Mouse (Mus musculus) intestine, embryonic 14.5 days (tissue): ENCODE results near the gene Stat5b. TPM values are rescaled to one million over a fixed set of nuclear protein-coding genes. Genes with fewer than 3 reads are reported as not detected.

ENCODE experiments used
- ATAC-seq: fragments of 200-750 bp; cut with Nextera tagmentation; replicated peaks from 2 replicates; pipeline ENCODE4 v1.8.0; 2017; ENCODE audit warnings: low read depth, moderate number of reproducible peaks, moderate TSS enrichment, moderate library complexity; ENCODE audit not compliant: low FRiP score, low TSS enrichment
- DNase-seq: peaks from one replicate; pipeline ENCODE4 v3.0.0-alpha.2; 2018; ENCODE audit warnings: low spot score
- H3K27ac ChIP-seq: fragments of 300-500 bp; sonication (generic); 2 replicates; pipeline ENCODE4 v1.5.1; 2014; ENCODE audit warnings: low read depth, mild to moderate bottlenecking, control low read depth
- H3K27me3 ChIP-seq: fragments of 300-500 bp; sonication (generic); replicated peaks from 2 replicates; pipeline ENCODE4 v1.6.1; 2014; ENCODE audit warnings: low read length, control low read depth; ENCODE audit not compliant: control insufficient read depth, insufficient read depth
- H3K36me3 ChIP-seq: fragments of 300-500 bp; sonication (generic); 2 replicates; pipeline ENCODE4 v1.6.1; 2014; ENCODE audit warnings: low read length, control low read depth; ENCODE audit not compliant: control insufficient read depth, insufficient read depth
- H3K4me1 ChIP-seq: fragments of 300-500 bp; sonication (generic); replicated peaks from 2 replicates; pipeline ENCODE4 v1.6.1; 2014; ENCODE audit warnings: low read length, control low read depth, mixed read lengths; ENCODE audit not compliant: control insufficient read depth, insufficient read depth
- H3K4me2 ChIP-seq: fragments of 300-500 bp; sonication (generic); 2 replicates; pipeline ENCODE4 v1.6.1; 2014; ENCODE audit warnings: low read length
- H3K4me3 ChIP-seq: fragments of 300-500 bp; sonication (generic); 2 replicates; pipeline ENCODE4 v1.5.1; 2014; ENCODE audit warnings: low read depth, low read length, control low read depth, mixed read lengths
- H3K9ac ChIP-seq: fragments of 300-500 bp; sonication (generic); 2 replicates; pipeline ENCODE4 v1.6.1; 2014; ENCODE audit warnings: mild to moderate bottlenecking, low read length
- H3K9me3 ChIP-seq: fragments of 300-500 bp; sonication (generic); 2 replicates; pipeline ENCODE4 v1.6.1; 2016; ENCODE audit warnings: low read length, control low read depth; ENCODE audit not compliant: control insufficient read depth
- WGBS: fragments of 180-500 bp; shearing (Covaris S2); extraction: QIAGEN DNeasy Blood & Tissue Kit; methylation state at CpG from one replicate; pipeline ENCODE4 v1.1.7; 2014; 5-methylcytosine and 5-hydroxymethylcytosine counted together
- polyA plus RNA-seq: library from polyadenylated mRNA; unstranded; fragments of >200 nt; fragmentation: Nextera tagmentation; extraction: Ambion mirVana; gene quantifications from 2 replicates; pipeline ENCODE4 v1.2.1, GENCODE M21; 2014

Stat5b gene
- polyA plus RNA-seq, 1 experiment from 2014 or later, result 27.8 TPM

- DNase-seq, result peak; percentile 86
- peak overlapping the region; percentile 67 for H3K4me2 ChIP-seq
- H3K4me3 ChIP-seq, result peak overlapping the region; percentile 49
- peak; percentile 93 for ATAC-seq
- no peaks in the 10 kb centered on the region for H3K27me3 ChIP-seq
- H3K9ac ChIP-seq, result peak overlapping the region; percentile 47
- H3K9me3 ChIP-seq, result no peaks in the 10 kb centered on the region
- H3K27ac ChIP-seq, result no peak overlapping the region
- no peaks in the 10 kb centered on the region for H3K36me3 ChIP-seq
- H3K4me1 ChIP-seq, result peaks cover 4% of the 10 kb centered on the region; the same call in 1 of the 2 replicates
- WGBS, result 5% methylated on average over 55 of the region's 55 CpGs
Observed at GRCm38 (mm10) chr11:100860198-100861048, 9.9 kb upstream of the Stat5b start.

DNA sequence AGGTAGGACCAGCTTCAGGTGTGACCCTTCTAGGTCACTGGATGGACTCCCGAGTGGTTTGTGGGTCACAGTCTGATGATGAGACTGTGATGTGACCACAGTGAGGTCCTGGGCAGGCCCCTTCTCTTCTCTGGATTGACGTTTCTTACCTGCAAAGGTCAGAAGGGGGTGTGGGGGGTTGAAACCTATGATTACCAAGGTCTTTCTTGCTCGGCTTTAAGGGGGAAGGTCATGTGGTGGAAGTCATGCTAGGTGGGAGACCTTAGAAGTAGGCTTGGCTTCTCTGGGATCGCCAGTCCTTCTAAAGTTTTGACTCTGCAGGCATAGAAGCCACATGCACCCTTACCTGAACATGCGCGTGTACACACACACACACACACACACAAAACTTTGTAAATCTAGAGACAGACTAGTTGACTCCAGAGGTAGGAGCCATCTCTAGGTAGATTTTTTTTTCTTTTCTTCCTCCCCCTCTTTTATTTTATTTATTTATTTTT is 9.1 kb upstream of the Stat5b start:
- H3K27me3 ChIP-seq, result no peaks in the 10 kb centered on the region
- DNase-seq (no peak), ATAC-seq (peak; percentile 32; the same call in 1 of the 2 replicates)
- H3K27ac ChIP-seq, result no peak overlapping the region
- peak overlapping the region; percentile 47; the same call in 1 of the 2 replicates for H3K9ac ChIP-seq
- 47% methylated on average over 6 of the region's 6 CpGs for WGBS
- peaks cover 4% of the 10 kb centered on the region; the same call in 1 of the 2 replicates for H3K4me1 ChIP-seq
- no peaks in the 10 kb centered on the region for H3K36me3 ChIP-seq
- no peaks in the 10 kb centered on the region for H3K9me3 ChIP-seq
- H3K4me2 ChIP-seq, result peak overlapping the region; percentile 67
- peak overlapping the region; percentile 49 for H3K4me3 ChIP-seq

DNA sequence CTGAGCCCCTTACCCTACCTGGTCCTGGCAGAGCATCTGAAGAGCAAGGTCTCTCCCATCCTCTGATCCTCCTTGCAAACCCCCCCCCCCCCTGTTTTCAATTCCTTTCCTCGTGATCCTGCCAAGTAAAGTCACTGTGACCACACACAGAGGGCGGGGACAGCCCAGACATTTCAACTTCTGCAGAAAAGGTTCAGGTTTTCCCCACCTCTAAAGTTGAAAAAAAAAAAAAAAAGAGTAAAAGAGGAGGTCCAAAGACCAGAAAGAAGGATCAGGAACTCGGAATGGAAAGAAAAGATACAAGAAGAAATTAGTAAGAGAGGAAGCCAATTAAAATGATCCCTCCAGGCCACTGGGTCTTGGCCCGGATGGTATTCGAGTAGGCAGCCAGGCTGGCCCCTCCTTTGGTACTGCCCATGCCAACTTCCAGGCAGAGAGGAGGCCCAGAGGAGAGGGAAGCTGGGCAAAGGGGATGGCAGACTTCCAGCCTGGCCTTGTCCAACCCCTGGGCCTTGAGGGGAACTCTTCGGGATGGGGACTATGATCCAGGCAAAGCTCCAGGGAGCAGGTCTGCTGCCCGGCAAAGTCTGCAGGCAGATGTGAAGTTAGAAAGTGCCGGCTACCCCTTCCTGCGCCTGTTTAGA is 8.5 kb upstream of the Stat5b start, which contains the start of gene Stat5a:
Gene Stat5a (plus strand): TSS at position 417 of the 644 bp plus-strand sequence.
- no peaks in the 10 kb centered on the region for H3K27me3 ChIP-seq
- peak within 1 kb of the TSS; percentile 67 for H3K4me2 ChIP-seq
- ATAC-seq (no peak), DNase-seq (no peak)
- peak within 1 kb of the TSS; percentile 47 for H3K9ac ChIP-seq
- H3K9me3 ChIP-seq, result no peaks in the 10 kb centered on the region
- 60% methylated on average over 9 of the region's 9 CpGs for WGBS
- H3K4me1 ChIP-seq, result peaks cover 4% of the 10 kb centered on the region; the same call in 1 of the 2 replicates
- H3K27ac ChIP-seq, result no peak within 1 kb of the TSS
- peak within 1 kb of the TSS; percentile 49 for H3K4me3 ChIP-seq
- H3K36me3 ChIP-seq, result no peaks in the 10 kb centered on the region

GRCm38 (mm10) chr11:100857960-100858359 is 7.4 kb upstream of the Stat5b start:
- no peak overlapping the region for H3K4me3 ChIP-seq

DNA sequence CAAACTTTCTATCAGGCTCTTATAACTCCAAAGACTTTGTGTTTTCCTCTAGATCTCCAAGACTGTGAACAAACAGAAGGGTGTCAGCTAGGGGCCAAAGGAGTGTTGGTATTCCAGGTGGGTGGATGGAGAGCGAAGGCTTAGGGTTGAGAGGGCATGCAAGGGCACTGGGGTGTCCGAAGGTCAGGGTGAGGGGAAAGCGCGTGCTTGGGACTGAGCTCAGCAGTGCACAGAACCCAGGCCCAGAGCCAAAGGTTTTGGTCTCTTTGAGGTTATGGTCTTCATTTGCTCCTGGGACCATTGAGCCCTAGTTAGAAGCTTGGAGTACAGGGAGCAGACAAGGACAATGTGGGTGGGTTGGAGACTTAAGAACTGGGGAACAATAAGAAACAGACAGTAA is 4.7 kb upstream of the Stat5b start:
- Histone ChIP-seq H3K27ac (no peak overlapping the region), H3K9me3 (no peaks in the 10 kb centered on the region), H3K9ac (no peak overlapping the region), H3K4me3 (no peak overlapping the region), H3K4me2 (no peak overlapping the region), H3K4me1 (peaks cover 6% of the 10 kb centered on the region; the same call in 1 of the 2 replicates), H3K36me3 (no peaks in the 10 kb centered on the region), H3K27me3 (no peaks in the 10 kb centered on the region; the same call in 1 of the 2 replicates)
- no peak for DNase-seq
- 85% methylated on average over 4 of the region's 4 CpGs for WGBS
- ATAC-seq, result no peak

More at GRCm38 (mm10) chr11:100857960-100858359, 7.4 kb upstream of the Stat5b start:
- H3K36me3 ChIP-seq, result no peaks in the 10 kb centered on the region
- H3K27me3 ChIP-seq, result no peaks in the 10 kb centered on the region; the same call in 1 of the 2 replicates
- 65% methylated on average over 6 of the region's 6 CpGs for WGBS
- DNase-seq (no peak), ATAC-seq (no peak)
- no peak overlapping the region for H3K9ac ChIP-seq
- H3K9me3 ChIP-seq, result no peaks in the 10 kb centered on the region
- no peak overlapping the region for H3K4me2 ChIP-seq
- peaks cover 4% of the 10 kb centered on the region; the same call in 1 of the 2 replicates for H3K4me1 ChIP-seq
- H3K27ac ChIP-seq, result no peak overlapping the region

- Histone ChIP-seq H3K27me3 (no peaks in the 10 kb centered on the region; the same call in 1 of the 2 replicates), H3K4me2 (no peak overlapping the region), H3K9me3 (no peaks in the 10 kb centered on the region), H3K9ac (no peak overlapping the region), H3K4me3 (no peak overlapping the region), H3K27ac (no peak overlapping the region), H3K36me3 (no peaks in the 10 kb centered on the region), H3K4me1 (peaks cover 10% of the 10 kb centered on the region)
- DNase-seq, result no peak
- ATAC-seq, result no peak
- 48% methylated on average over 4 of the region's 4 CpGs for WGBS
Observed at GRCm38 (mm10) chr11:100854268-100854667, 3.7 kb upstream of the Stat5b start.

DNA sequence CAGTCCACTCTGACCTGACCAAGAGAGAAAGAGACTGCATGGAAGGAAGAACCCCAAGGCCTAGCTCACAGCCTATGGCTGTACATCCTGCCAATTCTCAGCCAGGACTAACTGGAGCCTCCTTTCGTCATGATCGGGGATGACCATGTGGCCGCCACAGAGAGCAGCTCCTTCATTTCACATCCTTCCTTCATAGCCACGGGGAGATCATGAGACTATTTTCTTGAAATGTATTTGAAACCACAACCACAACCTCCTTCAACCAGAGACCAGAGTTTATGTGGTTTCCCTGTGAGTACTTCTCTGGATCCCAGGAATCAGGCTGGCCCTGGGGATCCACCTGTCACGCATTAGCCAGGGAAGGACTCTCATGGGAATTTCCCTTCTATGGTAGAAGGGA is 2.5 kb upstream of the Stat5b start:
- Histone ChIP-seq H3K9ac (no peak overlapping the region), H3K9me3 (no peaks in the 10 kb centered on the region), H3K4me2 (no peak overlapping the region), H3K36me3 (no peaks in the 10 kb centered on the region), H3K27ac (no peak overlapping the region), H3K4me1 (peaks cover 19% of the 10 kb centered on the region), H3K27me3 (no peaks in the 10 kb centered on the region; the same call in 1 of the 2 replicates), H3K4me3 (no peak overlapping the region)
- ATAC-seq (no peak), DNase-seq (no peak)
- WGBS, result 83% methylated on average over 5 of the region's 5 CpGs

- Histone ChIP-seq H3K9ac (no peak overlapping the region), H3K27ac (no peak overlapping the region), H3K27me3 (no peaks in the 10 kb centered on the region; the same call in 1 of the 2 replicates), H3K36me3 (no peaks in the 10 kb centered on the region), H3K4me1 (peaks cover 19% of the 10 kb centered on the region), H3K9me3 (no peaks in the 10 kb centered on the region), H3K4me3 (no peak overlapping the region), H3K4me2 (no peak overlapping the region)
- DNase-seq, result no peak
- no peak for ATAC-seq
- 97% methylated on average over 2 of the region's 2 CpGs for WGBS
Observed at GRCm38 (mm10) chr11:100852088-100852487, 1.6 kb upstream of the Stat5b start.
